Mouse (Mus musculus): ENCODE measurements around the gene Rap1gap2. TPM values are rescaled to one million over a fixed set of nuclear protein-coding genes. Genes with fewer than 3 reads are reported as not detected.

Gene Rap1gap2
- polyA plus RNA-seq, 1 experiment from 2014 or later, result 8.9 TPM

- Histone ChIP-seq H3K27me3 (no peaks in the 10 kb centered on the region), H3K36me3 (no peaks in the 10 kb centered on the region), H3K4me3 (no peak overlapping the region), H3K4me2 (replicated peaks) (no peak overlapping the region), H3K27ac (replicated peaks) (no peak overlapping the region), H3K9ac (replicated peaks) (no peak overlapping the region), H3K4me1 (no peaks in the 10 kb centered on the region), H3K9me3 (no peaks in the 10 kb centered on the region)
- 87% methylated on average over 7 of the region's 7 CpGs for WGBS
- no peak for ATAC-seq (replicated peaks)
Observed at GRCm38 (mm10) chr11:74485435-74486217, 125.1 kb downstream of the Rap1gap2 start.

DNA sequence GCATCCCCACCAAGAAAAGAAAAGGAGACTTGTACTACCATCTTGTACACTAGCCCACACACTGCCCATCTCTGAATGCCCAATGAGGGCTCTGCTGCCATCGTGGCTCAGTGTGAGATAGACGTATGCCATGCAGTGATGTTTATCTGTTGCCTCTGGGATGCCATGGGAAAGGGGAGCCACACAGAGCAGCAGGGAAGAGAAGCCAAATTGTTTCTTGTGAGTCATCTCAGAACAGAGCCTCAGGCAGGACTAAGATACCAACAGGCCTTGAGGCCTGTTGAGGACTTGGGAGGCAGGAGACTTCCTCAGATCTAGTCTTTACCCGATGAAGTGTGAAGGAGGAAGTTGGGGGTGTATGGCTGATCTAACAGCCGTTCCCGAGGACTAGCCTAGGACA lies 126.8 kb downstream of the Rap1gap2 start:
- no peak overlapping the region for H3K4me2 ChIP-seq (replicated peaks)
- no peak overlapping the region for H3K9ac ChIP-seq (replicated peaks)
- no peak overlapping the region for H3K27ac ChIP-seq (replicated peaks)
- WGBS, result 91% methylated on average over 5 of the region's 5 CpGs
- ATAC-seq (replicated peaks), result no peak
- no peaks in the 10 kb centered on the region for H3K27me3 ChIP-seq
- H3K4me1 ChIP-seq, result peaks cover 14% of the 10 kb centered on the region
- H3K9me3 ChIP-seq, result no peaks in the 10 kb centered on the region
- H3K4me3 ChIP-seq, result no peak overlapping the region
- H3K36me3 ChIP-seq, result no peaks in the 10 kb centered on the region

DNA sequence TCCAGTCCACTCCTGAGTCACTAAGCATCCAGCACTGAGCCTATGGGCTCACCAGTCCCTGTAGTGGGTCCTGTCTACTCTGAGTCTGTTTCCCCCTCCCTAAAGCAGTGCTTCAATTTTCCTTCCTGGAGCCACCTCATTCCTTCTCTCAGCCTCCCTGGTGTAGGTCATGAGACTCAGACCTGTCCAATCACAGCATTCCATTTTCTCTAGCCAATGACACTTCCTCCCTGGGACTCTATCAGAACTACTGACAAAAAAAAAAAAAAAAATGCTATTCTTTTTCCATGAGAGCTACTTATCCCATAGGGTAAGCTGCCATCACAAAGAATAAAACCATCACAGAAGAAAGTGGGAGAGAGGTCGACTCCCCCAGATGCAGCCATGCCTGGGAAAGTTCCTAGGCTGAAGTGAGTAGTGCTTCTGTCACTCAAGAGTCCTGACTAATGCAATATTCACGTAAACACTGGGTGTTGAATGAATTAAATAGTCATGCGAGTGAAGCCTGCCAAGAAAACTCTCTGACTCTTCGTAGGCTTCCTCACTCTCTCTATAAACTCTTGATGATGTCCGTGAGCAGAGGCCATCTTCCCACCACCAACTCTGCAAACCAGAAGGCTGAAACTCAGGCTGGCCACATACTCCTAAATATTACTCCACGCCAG lies 127.4 kb downstream of the Rap1gap2 start:
- no peak overlapping the region for H3K27ac ChIP-seq (replicated peaks)
- H3K36me3 ChIP-seq, result no peaks in the 10 kb centered on the region
- H3K4me2 ChIP-seq (replicated peaks), result no peak overlapping the region
- 70% methylated on average over 6 of the region's 6 CpGs for WGBS
- peaks cover 14% of the 10 kb centered on the region for H3K4me1 ChIP-seq
- H3K9me3 ChIP-seq, result no peaks in the 10 kb centered on the region
- no peaks in the 10 kb centered on the region for H3K27me3 ChIP-seq
- H3K4me3 ChIP-seq, result no peak overlapping the region
- H3K9ac ChIP-seq (replicated peaks), result no peak overlapping the region
- no peak for ATAC-seq (replicated peaks)

GRCm38 (mm10) chr11:74481797-74482196 lies 128.9 kb downstream of the Rap1gap2 start:
- Histone ChIP-seq H3K27me3 (no peaks in the 10 kb centered on the region), H3K9ac (replicated peaks) (no peak overlapping the region), H3K4me3 (no peak overlapping the region), H3K36me3 (no peaks in the 10 kb centered on the region), H3K4me1 (peaks cover 14% of the 10 kb centered on the region), H3K4me2 (replicated peaks) (no peak overlapping the region), H3K27ac (replicated peaks) (no peak overlapping the region), H3K9me3 (no peaks in the 10 kb centered on the region)
- 74% methylated on average over 5 of the region's 5 CpGs for WGBS
- no peak for ATAC-seq (replicated peaks)

- peak; percentile 78; the same call in 1 of the 2 replicates for ATAC-seq (replicated peaks)
- H3K4me3 ChIP-seq, result no peak overlapping the region
- 71% methylated on average over 5 of the region's 5 CpGs for WGBS
Observed at GRCm38 (mm10) chr11:74479715-74480289, 130.9 kb downstream of the Rap1gap2 start.

GRCm38 (mm10) chr11:74478877-74479276 lies 131.8 kb downstream of the Rap1gap2 start:
- Histone ChIP-seq H3K9ac (replicated peaks) (no peak overlapping the region), H3K4me1 (peaks cover 14% of the 10 kb centered on the region), H3K27me3 (no peaks in the 10 kb centered on the region), H3K27ac (replicated peaks) (no peak overlapping the region), H3K36me3 (no peaks in the 10 kb centered on the region), H3K4me2 (replicated peaks) (no peak overlapping the region), H3K9me3 (no peaks in the 10 kb centered on the region), H3K4me3 (no peak overlapping the region)
- ATAC-seq (replicated peaks), result no peak
- WGBS, result 93% methylated on average over 2 of the region's 2 CpGs

More at GRCm38 (mm10) chr11:74479715-74480289, 130.9 kb downstream of the Rap1gap2 start:
- peak overlapping the region; percentile 53 for H3K27ac ChIP-seq (replicated peaks)
- no peaks in the 10 kb centered on the region for H3K9me3 ChIP-seq
- H3K4me2 ChIP-seq (replicated peaks), result no peak overlapping the region
- no peaks in the 10 kb centered on the region for H3K27me3 ChIP-seq
- no peak overlapping the region for H3K9ac ChIP-seq (replicated peaks)
- no peaks in the 10 kb centered on the region for H3K36me3 ChIP-seq
- H3K4me1 ChIP-seq, result peaks cover 14% of the 10 kb centered on the region

DNA sequence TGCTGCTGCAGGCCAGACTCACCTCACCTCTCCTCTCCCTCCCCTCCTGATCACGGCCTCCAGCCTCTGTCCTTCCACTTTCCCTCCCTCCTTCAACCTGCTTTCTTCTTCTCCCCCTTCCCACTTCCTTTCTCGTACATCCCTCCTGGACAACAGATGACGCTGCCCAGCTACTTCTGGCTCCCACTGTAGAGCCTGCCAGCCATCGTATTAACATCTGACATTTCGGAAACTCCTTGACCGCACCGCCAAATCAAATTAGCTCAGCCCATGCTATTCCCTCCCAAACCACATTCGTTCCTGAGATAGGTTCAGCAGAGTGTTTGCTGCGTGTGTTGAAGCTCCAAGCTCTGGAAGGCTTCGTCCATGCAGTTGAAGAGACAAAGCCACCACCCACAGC lies 138.0 kb downstream of the Rap1gap2 start:
- H3K4me1 ChIP-seq, result peaks cover 7% of the 10 kb centered on the region
- H3K9me3 ChIP-seq, result no peaks in the 10 kb centered on the region
- no peaks in the 10 kb centered on the region for H3K27me3 ChIP-seq
- no peak overlapping the region for H3K4me3 ChIP-seq
- H3K9ac ChIP-seq (replicated peaks), result no peak overlapping the region
- ATAC-seq (replicated peaks), result no peak
- H3K4me2 ChIP-seq (replicated peaks), result no peak overlapping the region
- WGBS, result 88% methylated on average over 10 of the region's 10 CpGs
- no peaks in the 10 kb centered on the region for H3K36me3 ChIP-seq
- H3K27ac ChIP-seq (replicated peaks), result no peak overlapping the region

DNA sequence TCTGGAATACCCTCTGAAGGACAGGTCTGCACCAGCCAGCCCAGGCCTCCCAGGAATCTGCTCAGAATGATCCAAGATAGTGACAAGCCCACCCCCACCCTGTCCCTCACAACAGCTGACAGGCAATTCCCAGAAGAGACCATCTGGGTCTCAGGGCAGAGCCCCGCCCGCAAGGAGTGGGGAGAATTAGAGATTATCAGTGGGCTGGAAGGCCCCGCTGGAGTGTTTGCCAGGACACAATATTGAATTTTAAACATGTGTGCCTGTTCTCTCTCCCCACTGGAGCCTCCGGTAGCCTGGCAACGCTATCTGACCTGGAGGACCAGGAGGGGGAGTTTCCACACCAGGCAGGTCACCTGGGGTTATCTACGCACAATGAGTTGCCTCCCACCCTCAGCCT lies 142.5 kb downstream of the Rap1gap2 start:
- no peak overlapping the region for H3K9ac ChIP-seq (replicated peaks)
- H3K4me1 ChIP-seq, result peaks cover 7% of the 10 kb centered on the region
- H3K27ac ChIP-seq (replicated peaks), result no peak overlapping the region; the same call in 1 of the 2 replicates
- H3K4me2 ChIP-seq (replicated peaks), result no peak overlapping the region
- no peaks in the 10 kb centered on the region for H3K36me3 ChIP-seq
- H3K27me3 ChIP-seq, result no peaks in the 10 kb centered on the region
- 42% methylated on average over 6 of the region's 6 CpGs for WGBS
- 0 out of 2 replicates have a peak, but pooled peaks have one; percentile 57 for ATAC-seq (replicated peaks)
- no peak overlapping the region for H3K4me3 ChIP-seq
- no peaks in the 10 kb centered on the region for H3K9me3 ChIP-seq

- Histone ChIP-seq H3K4me2 (replicated peaks) (no peak overlapping the region), H3K9ac (replicated peaks) (no peak overlapping the region), H3K9me3 (no peaks in the 10 kb centered on the region), H3K4me3 (no peak overlapping the region), H3K4me1 (peaks cover 7% of the 10 kb centered on the region), H3K36me3 (no peaks in the 10 kb centered on the region), H3K27me3 (no peaks in the 10 kb centered on the region), H3K27ac (replicated peaks) (no peak overlapping the region)
- 45% methylated on average over 7 of the region's 7 CpGs for WGBS
- no peak for ATAC-seq (replicated peaks)
Observed at GRCm38 (mm10) chr11:74465712-74466111, 145.0 kb downstream of the Rap1gap2 start.

DNA sequence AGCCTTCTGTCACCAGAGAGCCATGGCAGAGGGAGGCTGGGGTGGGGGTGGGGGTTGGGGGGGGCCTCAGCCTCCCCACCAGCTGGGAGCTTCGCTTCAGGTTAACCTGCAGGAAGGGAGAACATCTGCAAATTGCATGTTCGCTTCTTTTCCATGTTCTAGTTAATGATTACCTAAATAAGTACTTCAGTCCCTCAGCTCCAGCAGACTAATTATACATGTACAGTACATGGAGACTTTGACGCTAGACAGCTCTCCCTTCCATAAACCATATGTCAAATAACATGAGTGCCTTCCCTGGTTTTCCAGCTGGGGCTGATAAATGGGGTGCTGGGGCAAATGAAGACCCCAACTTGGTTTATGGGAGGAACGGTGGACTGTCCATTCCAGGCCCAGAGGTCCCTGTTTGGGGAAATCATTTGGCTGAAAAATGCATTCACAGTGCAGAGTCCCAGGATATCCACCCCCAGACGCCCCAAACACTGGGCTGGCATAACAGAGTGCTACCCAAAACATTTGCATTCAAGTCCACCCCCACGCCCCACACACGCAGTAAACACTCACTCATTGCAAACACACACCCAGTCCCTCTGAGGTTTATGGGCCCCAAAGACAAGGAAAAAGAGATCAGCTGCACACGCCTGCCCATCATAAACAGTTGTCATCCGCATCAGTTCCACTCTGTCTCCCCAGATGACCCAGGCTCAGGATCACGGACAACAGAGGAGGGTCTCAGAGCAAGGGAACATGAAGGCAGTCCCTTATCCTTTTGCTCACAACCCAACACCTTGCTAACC lies 146.3 kb downstream of the Rap1gap2 start:
- no peak overlapping the region for H3K4me2 ChIP-seq (replicated peaks)
- ATAC-seq (replicated peaks), result no peak
- no peaks in the 10 kb centered on the region for H3K27me3 ChIP-seq
- H3K27ac ChIP-seq (replicated peaks), result no peak overlapping the region
- H3K9ac ChIP-seq (replicated peaks), result no peak overlapping the region
- no peaks in the 10 kb centered on the region for H3K36me3 ChIP-seq
- peaks cover 7% of the 10 kb centered on the region for H3K4me1 ChIP-seq
- no peaks in the 10 kb centered on the region for H3K9me3 ChIP-seq
- 78% methylated on average over 10 of the region's 10 CpGs for WGBS
- no peak overlapping the region for H3K4me3 ChIP-seq

- Histone ChIP-seq H3K4me2 (replicated peaks) (no peak overlapping the region), H3K27me3 (no peaks in the 10 kb centered on the region), H3K4me3 (no peak overlapping the region), H3K27ac (replicated peaks) (no peak overlapping the region), H3K36me3 (no peaks in the 10 kb centered on the region), H3K4me1 (no peaks in the 10 kb centered on the region; the same call in 1 of the 2 replicates), H3K9me3 (no peaks in the 10 kb centered on the region), H3K9ac (replicated peaks) (no peak overlapping the region)
- ATAC-seq (replicated peaks), result no peak
- WGBS, result 66% methylated on average over 2 of the region's 2 CpGs
Observed at GRCm38 (mm10) chr11:74462651-74463050, 148.1 kb downstream of the Rap1gap2 start.

GRCm38 (mm10) chr11:74459651-74460050 lies 151.1 kb downstream of the Rap1gap2 start:
- no peaks in the 10 kb centered on the region for H3K27me3 ChIP-seq
- ATAC-seq (replicated peaks), result no peak
- H3K4me3 ChIP-seq, result no peak overlapping the region
- H3K9ac ChIP-seq (replicated peaks), result no peak overlapping the region
- H3K4me2 ChIP-seq (replicated peaks), result no peak overlapping the region
- H3K36me3 ChIP-seq, result no peaks in the 10 kb centered on the region
- no peak overlapping the region for H3K27ac ChIP-seq (replicated peaks)
- no peaks in the 10 kb centered on the region for H3K9me3 ChIP-seq
- 75% methylated on average over 8 of the region's 8 CpGs for WGBS
- H3K4me1 ChIP-seq, result no peaks in the 10 kb centered on the region
